Mouse (Mus musculus): Measurements from ENCODE around the gene Gm10160.

- TF ChIP-seq POLR2AphosphoS2 (IDR thresholded peaks at IDR 0.05; ENCODE audit: insufficient read length, low read depth) (no peak), POLR2A (IDR thresholded peaks at IDR 0.05; ENCODE audit: insufficient read length, low read depth) (no peak), MYOD1 (IDR thresholded peaks at IDR 0.05; ENCODE audit: control insufficient read depth in 1 of 3, insufficient read length in 2 of 3, low read depth in 2 of 3) (no peak), MAX (IDR thresholded peaks at IDR 0.05; ENCODE audit: low read depth) (no peak), USF1 (IDR thresholded peaks at IDR 0.05; ENCODE audit: low read depth) (no peak), TCF3 (IDR thresholded peaks at IDR 0.05; ENCODE audit: insufficient read length, low read depth) (no peak), TCF12 (IDR thresholded peaks at IDR 0.05; ENCODE audit: insufficient read depth, poor library complexity, severe bottlenecking) (no peak), SRF (IDR thresholded peaks at IDR 0.05; ENCODE audit: control insufficient read depth, insufficient read length, low read depth) (no peak), CEBPB (IDR thresholded peaks at IDR 0.05; ENCODE audit: insufficient read depth, poor library complexity, severe bottlenecking) (no peak)
Observed at GRCm38 (mm10) chr7:81867231-81867930, 11.8 kb upstream of the Gm10160 start.

All from myocyte (in vitro differentiated cells).